Mouse (Mus musculus): ENCODE measurements at regions not wholly inside any gene's neighbourhood (a gene's known extent, or its start where the extent isn't known, plus 50 kb on each side); places are given as distances from the start of the nearest gene placed in this dataset.

GRCm38 (mm10) chr9:47283746-47284455 lies 246.1 kb upstream of the Cadm1 start:
- no peak for ATAC-seq (ENCODE audit: low FRiP score, low read depth)
- Histone ChIP-seq H3K4me3 (no peak overlapping the region), H3K4me1 (peaks cover 20% of the 10 kb centered on the region), H3K9ac (no peak overlapping the region), H3K4me2 (replicated peaks) (no peak overlapping the region), H3K27ac (no peak overlapping the region), H3K9me3 (no peaks in the 10 kb centered on the region), H3K27me3 (replicated peaks) (no peaks in the 10 kb centered on the region), H3K36me3 (no peaks in the 10 kb centered on the region)
- 59% methylated on average over 4 of the region's 4 CpGs for WGBS

- Histone ChIP-seq H3K36me3 (no peaks in the 10 kb centered on the region), H3K4me1 (0 out of 2 replicates have a peak, but pooled peaks cover 4% of the 10 kb centered on the region), H3K9me3 (no peaks in the 10 kb centered on the region), H3K27me3 (replicated peaks) (no peaks in the 10 kb centered on the region), H3K4me3 (no peak overlapping the region), H3K9ac (no peak overlapping the region), H3K27ac (no peak overlapping the region), H3K4me2 (replicated peaks) (no peak overlapping the region)
- no peak for ATAC-seq (ENCODE audit: low FRiP score, low read depth)
- 86% methylated on average over 9 of the region's 9 CpGs for WGBS
These were observed 242.8 kb upstream of the Cadm1 start for GRCm38 (mm10) chr9:47286930-47287722.

DNA sequence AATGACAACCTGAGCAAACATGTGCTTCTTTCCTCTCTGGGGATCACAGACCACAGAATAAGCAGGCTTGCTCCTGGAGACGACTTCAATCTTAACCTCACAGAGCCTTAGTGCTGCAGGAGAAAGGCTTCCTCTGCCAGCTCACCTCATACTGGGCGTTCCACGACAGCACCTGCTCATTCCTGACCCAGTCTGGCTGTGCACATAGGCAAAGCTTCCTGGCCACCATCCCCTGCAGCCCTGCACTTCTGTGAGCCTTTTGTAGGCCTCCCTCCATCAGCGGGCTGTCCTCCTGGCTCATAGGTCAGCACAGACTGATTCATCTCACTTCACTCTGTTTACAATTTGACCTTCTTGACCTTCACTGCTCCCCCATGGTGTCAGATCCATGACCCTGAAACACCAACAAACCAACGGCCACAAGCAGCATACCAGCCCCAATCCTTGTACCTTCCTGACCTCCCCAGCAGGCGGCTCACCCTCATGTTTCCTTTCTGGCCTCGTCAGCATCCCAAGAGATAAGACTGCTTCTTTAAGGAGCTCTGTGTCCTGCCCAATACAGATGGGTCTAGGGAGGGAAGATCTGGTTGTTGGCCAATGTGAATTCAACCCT lies 241.3 kb upstream of the Cadm1 start:
- Histone ChIP-seq H3K9ac (no peak overlapping the region), H3K36me3 (no peaks in the 10 kb centered on the region), H3K9me3 (no peaks in the 10 kb centered on the region), H3K4me2 (replicated peaks) (no peak overlapping the region), H3K27ac (no peak overlapping the region), H3K4me1 (0 out of 2 replicates have a peak, but pooled peaks cover 4% of the 10 kb centered on the region), H3K27me3 (replicated peaks) (no peaks in the 10 kb centered on the region), H3K4me3 (no peak overlapping the region)
- no peak for ATAC-seq (ENCODE audit: low FRiP score, low read depth)
- WGBS = 42% methylated on average over 7 of the region's 7 CpGs

GRCm38 (mm10) chr9:47300633-47301032 lies 229.3 kb upstream of the Cadm1 start:
- ATAC-seq (ENCODE audit: low FRiP score, low read depth) = no peak
- H3K27ac ChIP-seq = no peak overlapping the region
- no peak overlapping the region for H3K4me3 ChIP-seq
- H3K9ac ChIP-seq = no peak overlapping the region
- no peaks in the 10 kb centered on the region for H3K9me3 ChIP-seq
- 69% methylated on average over 1 of the region's 1 CpGs for WGBS
- no peak overlapping the region for H3K4me2 ChIP-seq (replicated peaks)
- no peaks in the 10 kb centered on the region for H3K4me1 ChIP-seq
- H3K27me3 ChIP-seq (replicated peaks) = no peaks in the 10 kb centered on the region
- H3K36me3 ChIP-seq = no peaks in the 10 kb centered on the region

- H3K4me1 ChIP-seq = 0 out of 2 replicates have a peak, but pooled peaks cover 3% of the 10 kb centered on the region
- 0 out of 2 replicates have a peak, but pooled peaks cover 3% of the 10 kb centered on the region for H3K27me3 ChIP-seq (replicated peaks)
- H3K4me3 ChIP-seq = no peak overlapping the region
- no peak for ATAC-seq (ENCODE audit: low FRiP score, low read depth)
- WGBS = 81% methylated on average over 7 of the region's 7 CpGs
- H3K36me3 ChIP-seq = no peaks in the 10 kb centered on the region
- H3K27ac ChIP-seq = no peak overlapping the region
- no peak overlapping the region for H3K4me2 ChIP-seq (replicated peaks)
- no peak overlapping the region for H3K9ac ChIP-seq
- no peaks in the 10 kb centered on the region for H3K9me3 ChIP-seq
These were observed 222.7 kb upstream of the Cadm1 start for GRCm38 (mm10) chr9:47307125-47307751.

DNA sequence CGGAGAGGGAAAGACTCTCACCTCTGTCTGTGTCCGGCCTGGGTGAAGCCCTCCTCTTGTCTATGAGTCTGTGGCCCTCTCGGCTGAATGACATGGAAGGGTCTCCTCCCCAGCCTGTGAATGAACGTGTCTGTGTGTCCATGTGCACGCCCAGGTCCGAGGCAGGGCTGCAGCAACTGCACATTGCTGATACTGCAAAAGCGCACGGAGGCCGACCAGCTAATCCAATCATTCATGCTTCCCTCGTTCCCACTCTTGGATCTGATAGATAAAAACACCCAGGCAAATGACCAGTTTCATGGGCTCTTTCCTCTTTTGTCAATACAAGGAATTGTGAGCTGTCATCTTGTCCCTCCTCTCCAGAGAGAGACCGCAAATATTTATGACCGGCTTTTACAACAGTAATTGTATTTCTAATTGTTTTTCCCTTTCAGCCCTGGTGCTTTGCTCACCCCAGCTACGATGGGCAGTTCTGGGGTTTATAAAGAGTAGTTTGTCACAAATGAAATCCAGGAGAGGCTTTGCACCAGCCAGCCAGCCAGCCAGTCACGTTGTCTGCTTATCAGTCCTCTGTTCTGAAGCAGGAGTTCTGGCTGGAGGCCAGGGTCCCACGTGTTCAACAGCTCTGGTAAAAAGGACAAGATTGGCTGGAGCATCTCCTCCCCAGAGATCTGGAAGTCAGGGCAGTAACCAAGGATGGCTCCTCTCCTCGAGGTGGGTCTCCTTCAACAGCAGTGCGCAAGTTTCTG lies 222.0 kb upstream of the Cadm1 start:
- H3K36me3 ChIP-seq = no peaks in the 10 kb centered on the region
- 0 out of 2 replicates have a peak, but pooled peaks cover 3% of the 10 kb centered on the region for H3K27me3 ChIP-seq (replicated peaks)
- no peak overlapping the region for H3K9ac ChIP-seq
- no peak overlapping the region for H3K4me3 ChIP-seq
- H3K4me2 ChIP-seq (replicated peaks) = no peak overlapping the region
- no peak for ATAC-seq (ENCODE audit: low FRiP score, low read depth)
- H3K4me1 ChIP-seq = 0 out of 2 replicates have a peak, but pooled peaks cover 3% of the 10 kb centered on the region
- H3K9me3 ChIP-seq = no peaks in the 10 kb centered on the region
- no peak overlapping the region for H3K27ac ChIP-seq
- 27% methylated on average over 17 of the region's 17 CpGs for WGBS

DNA sequence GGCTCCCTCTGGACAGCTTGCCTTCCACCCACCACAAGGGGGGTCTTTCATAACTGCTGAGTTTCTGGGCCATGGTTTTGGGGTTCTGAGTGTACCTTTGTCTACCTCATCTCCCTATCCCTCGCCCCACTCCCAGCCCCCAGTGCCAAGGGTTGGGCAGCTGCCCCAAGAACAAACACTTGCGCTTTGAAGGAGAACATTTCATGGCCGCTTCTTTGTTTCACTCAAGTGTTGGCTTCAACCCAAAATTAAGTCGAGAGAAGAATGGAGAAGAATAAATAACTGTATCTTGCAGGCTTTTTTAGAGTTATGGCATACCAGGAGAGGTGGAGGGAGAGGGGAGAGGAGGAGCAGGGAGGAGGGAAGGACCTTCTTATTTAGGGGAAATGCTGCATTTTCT lies 216.5 kb upstream of the Cadm1 start:
- no peaks in the 10 kb centered on the region for H3K9me3 ChIP-seq
- H3K36me3 ChIP-seq = no peaks in the 10 kb centered on the region
- H3K9ac ChIP-seq = no peak overlapping the region
- 71% methylated on average over 4 of the region's 4 CpGs for WGBS
- no peaks in the 10 kb centered on the region for H3K4me1 ChIP-seq
- H3K4me2 ChIP-seq (replicated peaks) = no peak overlapping the region
- no peak for ATAC-seq (ENCODE audit: low FRiP score, low read depth)
- no peak overlapping the region for H3K4me3 ChIP-seq
- no peaks in the 10 kb centered on the region for H3K27me3 ChIP-seq (replicated peaks)
- no peak overlapping the region for H3K27ac ChIP-seq

DNA sequence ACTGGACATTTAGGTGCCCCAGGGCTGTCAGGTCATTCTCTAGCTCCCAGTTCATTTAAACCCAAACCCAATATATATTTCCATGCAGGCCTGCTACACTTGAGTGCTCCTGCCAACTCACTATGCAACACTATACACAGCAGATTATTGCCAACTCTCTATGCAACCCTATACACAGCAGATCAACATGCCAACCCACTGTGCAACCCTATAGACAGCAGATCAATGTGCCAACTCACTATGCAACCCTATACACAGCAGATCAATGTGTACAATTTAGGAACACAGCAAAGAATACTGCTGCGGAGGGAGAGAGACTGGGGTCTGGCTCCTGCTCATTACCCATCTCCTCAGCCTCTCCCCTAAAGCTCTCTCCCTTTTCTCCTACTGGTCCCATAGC lies 215.7 kb upstream of the Cadm1 start:
- H3K4me3 ChIP-seq = no peak overlapping the region
- no peak overlapping the region for H3K4me2 ChIP-seq (replicated peaks)
- ATAC-seq (ENCODE audit: low FRiP score, low read depth) = no peak
- no peaks in the 10 kb centered on the region for H3K36me3 ChIP-seq
- no peak overlapping the region for H3K9ac ChIP-seq
- 96% methylated on average over 1 of the region's 1 CpGs for WGBS
- no peaks in the 10 kb centered on the region for H3K4me1 ChIP-seq
- no peak overlapping the region for H3K27ac ChIP-seq
- H3K27me3 ChIP-seq (replicated peaks) = no peaks in the 10 kb centered on the region
- H3K9me3 ChIP-seq = no peaks in the 10 kb centered on the region

- WGBS = 96% methylated on average over 1 of the region's 1 CpGs
- no peaks in the 10 kb centered on the region for H3K9me3 ChIP-seq
- H3K27me3 ChIP-seq (replicated peaks) = no peaks in the 10 kb centered on the region
- no peak overlapping the region for H3K4me3 ChIP-seq
- H3K27ac ChIP-seq = no peak overlapping the region
- H3K4me2 ChIP-seq (replicated peaks) = no peak overlapping the region
- H3K4me1 ChIP-seq = peaks cover 3% of the 10 kb centered on the region; the same call in 1 of the 2 replicates
- no peak overlapping the region for H3K9ac ChIP-seq
- no peaks in the 10 kb centered on the region for H3K36me3 ChIP-seq
- ATAC-seq (ENCODE audit: low FRiP score, low read depth) = no peak
These were observed 209.6 kb upstream of the Cadm1 start for GRCm38 (mm10) chr9:47320345-47320744.

DNA sequence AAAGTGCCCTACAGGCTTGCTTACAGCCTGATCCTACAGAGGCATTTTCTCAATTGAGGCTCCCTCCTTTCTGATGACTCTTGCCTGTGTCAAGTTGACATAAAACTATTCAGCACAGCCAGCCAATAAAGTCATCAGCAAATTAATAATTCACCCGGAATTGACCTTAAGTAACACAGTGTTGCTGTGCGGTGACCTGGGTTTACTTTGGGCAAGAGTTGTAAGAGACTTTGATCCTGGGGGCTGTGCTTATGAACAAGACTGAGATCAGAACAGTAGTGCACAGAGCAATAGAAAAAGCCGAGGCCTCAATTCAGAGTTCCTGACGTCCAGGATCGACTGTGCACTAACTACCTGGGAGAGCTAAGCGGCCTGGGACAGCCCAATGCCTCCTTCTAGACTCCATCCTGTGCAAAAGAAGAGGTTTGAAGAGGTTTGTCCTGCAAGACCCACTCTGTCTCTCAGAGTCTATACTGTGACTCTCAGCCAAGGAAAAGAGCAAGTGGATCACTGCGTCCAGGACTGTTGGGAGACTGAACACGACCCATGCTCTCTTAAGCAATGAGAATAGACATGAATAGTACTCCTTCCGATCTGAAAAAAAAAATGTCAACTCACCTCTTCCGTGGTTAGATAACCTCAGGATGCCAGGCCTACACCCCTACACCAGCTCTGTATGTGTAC lies 208.7 kb upstream of the Cadm1 start:
- Histone ChIP-seq H3K9me3 (no peaks in the 10 kb centered on the region), H3K27me3 (replicated peaks) (no peaks in the 10 kb centered on the region), H3K27ac (no peak overlapping the region), H3K4me2 (replicated peaks) (no peak overlapping the region), H3K4me3 (no peak overlapping the region), H3K9ac (no peak overlapping the region), H3K36me3 (no peaks in the 10 kb centered on the region), H3K4me1 (peaks cover 3% of the 10 kb centered on the region; the same call in 1 of the 2 replicates)
- WGBS = 59% methylated on average over 10 of the region's 10 CpGs
- no peak for ATAC-seq (ENCODE audit: low FRiP score, low read depth)

GRCm38 (mm10) chr9:47322293-47322692 lies 207.7 kb upstream of the Cadm1 start:
- Histone ChIP-seq H3K4me1 (peaks cover 3% of the 10 kb centered on the region; the same call in 1 of the 2 replicates), H3K4me3 (no peak overlapping the region), H3K9me3 (no peaks in the 10 kb centered on the region), H3K27ac (no peak overlapping the region), H3K27me3 (replicated peaks) (no peaks in the 10 kb centered on the region), H3K4me2 (replicated peaks) (no peak overlapping the region), H3K36me3 (no peaks in the 10 kb centered on the region), H3K9ac (no peak overlapping the region)
- ATAC-seq (ENCODE audit: low FRiP score, low read depth) = no peak
- 80% methylated on average over 5 of the region's 5 CpGs for WGBS
